Mouse (Mus musculus) fat pad, adult 2 months (tissue): ENCODE results near the gene Ccdc124.
"Not testable (repeated sequence)": the region's sequence is repeated elsewhere in the genome, so short reads cannot be mapped to it uniquely, and the experiment has no call there.

ENCODE experiments used
- DNase-seq: peaks from one replicate; pipeline ENCODE4 v3.0.0-alpha.2; 2011; ENCODE audit warnings: low read depth, low spot score; ENCODE audit errors: extremely low read depth

Ccdc124 gene

GRCm38 (mm10) chr8:70895571-70896259, 22.0 kb upstream of the Ccdc124 start:
- DNase-seq: not testable (repeated sequence)

DNA sequence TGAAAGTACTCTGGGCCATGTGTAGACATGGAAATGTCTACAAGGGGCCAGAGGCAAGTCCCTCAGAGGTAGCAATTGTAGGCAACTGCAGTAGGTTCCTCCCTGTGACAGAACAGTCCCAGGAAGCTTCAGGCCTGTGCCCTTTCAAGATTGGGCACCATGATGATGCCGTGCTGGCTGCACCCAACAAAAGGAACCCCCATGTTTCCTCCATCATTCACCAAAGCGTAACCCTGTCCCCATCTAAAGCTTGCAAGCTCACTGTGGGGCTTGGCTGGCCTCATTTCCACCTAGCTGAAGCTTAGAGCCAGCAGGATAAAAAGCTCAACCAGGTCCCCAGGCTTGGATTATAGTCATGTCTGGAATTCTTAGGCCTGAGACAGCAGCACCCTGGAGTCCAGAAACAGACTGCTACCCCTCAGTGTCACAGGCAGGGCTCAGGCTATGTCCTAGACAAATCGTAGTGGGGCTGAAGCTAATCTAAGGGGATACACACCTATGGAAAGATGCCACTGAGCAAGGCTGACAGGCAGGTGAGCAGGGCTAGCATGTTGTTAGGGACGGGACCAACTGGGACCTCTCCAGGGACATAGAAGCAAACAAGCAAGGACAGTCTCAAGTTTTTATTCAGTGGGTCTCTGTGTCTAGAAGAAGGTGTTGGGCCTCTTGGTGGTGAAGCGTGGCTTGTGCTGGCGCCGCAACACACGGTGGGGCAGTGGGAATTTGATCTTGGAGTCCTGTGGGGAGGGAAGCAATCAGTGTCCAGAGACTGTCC, 21.2 kb upstream of the Ccdc124 start:
- no peak for DNase-seq

DNA sequence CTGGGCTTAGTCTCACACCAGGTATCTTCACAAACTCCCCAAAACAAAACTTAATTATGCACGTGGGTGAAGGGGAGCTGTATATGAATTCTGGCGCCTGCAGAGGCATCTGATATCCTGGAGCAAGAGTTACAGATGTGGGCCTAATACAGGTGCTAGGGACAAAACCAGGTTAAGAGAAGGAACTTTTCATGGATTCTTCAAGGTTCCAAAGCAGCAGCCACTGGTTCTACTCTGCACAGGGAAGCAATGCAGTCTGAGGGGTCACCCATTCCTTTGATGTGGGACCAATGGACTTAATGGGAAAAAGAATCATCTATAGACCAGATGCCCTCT, 20.6 kb upstream of the Ccdc124 start:
- DNase-seq: no peak

- no peak for DNase-seq
Observed at GRCm38 (mm10) chr8:70893656-70894384, 20.1 kb upstream of the Ccdc124 start.

- no peak for DNase-seq
Observed at GRCm38 (mm10) chr8:70892896-70893655, 19.3 kb upstream of the Ccdc124 start.

DNA sequence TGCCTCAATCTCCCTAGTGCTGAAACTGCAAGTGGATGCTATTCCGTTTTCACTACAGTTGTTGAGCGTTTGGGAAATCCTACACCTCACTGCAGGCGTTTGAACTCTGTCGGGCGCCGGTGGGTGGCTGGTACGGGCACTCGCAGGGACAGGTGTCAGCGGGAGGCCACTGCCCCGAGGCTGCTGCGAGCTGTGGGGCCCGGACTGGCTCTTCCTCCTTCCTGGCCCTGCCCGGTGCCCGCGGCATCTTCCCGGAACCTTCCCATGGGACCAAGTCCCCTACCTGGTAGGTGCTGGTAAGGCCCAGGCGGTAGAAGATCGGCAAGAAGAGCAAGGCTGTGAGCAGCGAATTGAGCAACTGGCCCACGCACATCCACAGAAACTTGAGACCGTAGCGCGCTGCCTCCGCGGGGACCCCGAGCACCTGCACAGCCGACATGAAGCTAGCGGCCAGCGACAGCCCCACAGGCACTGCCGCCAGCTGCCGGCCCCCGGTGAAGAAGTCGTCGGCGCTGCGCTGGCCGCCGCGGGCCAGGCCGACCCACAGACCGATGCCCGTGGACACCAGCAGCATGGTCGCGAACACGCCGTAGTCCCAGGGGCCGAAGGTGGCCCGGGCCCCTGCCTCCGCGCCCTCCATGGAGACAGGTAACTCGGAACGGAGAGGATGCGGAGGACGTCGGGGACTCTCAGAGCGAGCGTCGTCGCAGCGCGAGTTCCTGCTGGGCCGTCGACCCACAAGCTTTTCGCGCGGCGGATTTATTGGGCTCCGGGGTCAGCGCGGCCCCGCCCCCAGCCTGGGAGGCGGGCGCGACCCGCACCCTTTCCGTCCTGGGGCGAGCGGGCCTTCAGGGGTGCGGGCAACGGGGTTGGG, 18.5 kb upstream of the Ccdc124 start, which contains the start of gene Slc5a5:
Gene Slc5a5, minus strand, starts transcription at position 736 of the 874 bp plus-strand sequence.
- no peak for DNase-seq

GRCm38 (mm10) chr8:70891356-70891755, 17.6 kb upstream of the Ccdc124 start:
- DNase-seq: peak; percentile 78

- no peak for DNase-seq
Observed at GRCm38 (mm10) chr8:70890656-70891055, 16.9 kb upstream of the Ccdc124 start.

- DNase-seq: no peak
Observed at GRCm38 (mm10) chr8:70887669-70888068, 13.9 kb upstream of the Ccdc124 start.

GRCm38 (mm10) chr8:70885612-70886011, 11.9 kb upstream of the Ccdc124 start:
- no peak for DNase-seq

DNA sequence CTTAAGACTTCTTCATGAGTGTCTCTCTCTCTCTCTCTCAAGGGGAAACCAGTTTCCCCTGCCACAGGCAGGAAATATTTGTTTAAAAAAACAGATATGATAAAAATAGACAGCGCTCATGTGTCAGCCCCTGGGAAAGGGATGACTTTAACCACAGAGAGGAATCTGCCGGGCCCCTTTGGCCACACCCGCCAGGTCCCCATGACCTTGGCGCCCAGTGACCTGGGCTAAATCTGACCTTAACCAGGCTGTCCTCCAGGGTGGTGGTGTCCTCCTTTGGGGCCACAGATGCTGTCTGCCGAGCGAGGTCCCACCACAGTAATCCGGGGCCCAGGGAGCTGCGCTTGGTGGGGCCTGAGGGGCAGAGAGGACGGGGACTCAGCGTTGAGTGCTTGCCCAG, 10.9 kb upstream of the Ccdc124 start:
- DNase-seq: no peak

DNA sequence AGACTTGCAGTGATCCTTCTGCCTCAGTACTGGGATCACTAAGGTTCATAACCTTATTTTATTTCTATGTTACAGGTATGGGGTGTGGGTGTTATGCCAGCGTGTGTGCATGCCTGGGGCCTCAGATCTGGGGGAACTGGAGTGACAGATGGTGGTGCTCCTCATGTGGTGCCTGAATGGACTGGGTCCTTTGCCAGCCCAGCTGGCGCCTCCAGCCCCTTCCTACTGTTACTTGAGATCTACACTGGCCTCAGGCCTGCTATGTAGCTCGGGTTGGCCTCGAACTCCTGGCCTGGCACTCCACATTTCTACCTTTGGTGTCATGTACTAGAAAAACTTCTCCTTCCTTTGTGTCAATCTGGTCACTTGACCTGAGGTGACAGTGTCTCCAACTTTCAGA, 10.5 kb upstream of the Ccdc124 start:
- no peak for DNase-seq

- no peak for DNase-seq
Observed at GRCm38 (mm10) chr8:70880546-70880945, 6.8 kb upstream of the Ccdc124 start.

DNA sequence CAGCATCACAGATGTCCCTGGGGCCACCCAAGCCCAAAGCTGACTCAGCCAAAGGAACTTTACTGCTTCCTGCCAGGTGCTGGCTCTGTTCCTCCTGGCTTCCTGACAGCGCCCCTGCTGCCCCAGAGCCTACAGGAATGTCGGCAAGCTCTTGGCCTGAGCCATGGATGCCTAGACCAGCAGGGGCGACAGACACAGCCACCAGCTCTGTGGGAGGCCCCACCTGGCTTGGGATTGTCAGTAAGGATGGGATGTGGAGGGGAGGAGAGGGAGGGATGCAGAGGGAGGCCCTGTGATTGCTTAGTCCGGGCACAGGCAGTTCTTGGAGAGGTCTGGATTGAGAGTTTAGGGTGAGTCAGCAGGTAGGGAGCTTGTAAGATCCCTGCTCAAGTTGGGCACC, 6.4 kb upstream of the Ccdc124 start:
- no peak for DNase-seq

- DNase-seq: no peak
Observed at GRCm38 (mm10) chr8:70879500-70879899, 5.8 kb upstream of the Ccdc124 start.

- DNase-seq: no peak
Observed at GRCm38 (mm10) chr8:70878178-70878577, 4.4 kb upstream of the Ccdc124 start.

- DNase-seq: no peak
Observed at GRCm38 (mm10) chr8:70876382-70876781, 2.6 kb upstream of the Ccdc124 start.

GRCm38 (mm10) chr8:70874441-70874840, 706 bp upstream of the Ccdc124 start:
- DNase-seq: no peak

DNA sequence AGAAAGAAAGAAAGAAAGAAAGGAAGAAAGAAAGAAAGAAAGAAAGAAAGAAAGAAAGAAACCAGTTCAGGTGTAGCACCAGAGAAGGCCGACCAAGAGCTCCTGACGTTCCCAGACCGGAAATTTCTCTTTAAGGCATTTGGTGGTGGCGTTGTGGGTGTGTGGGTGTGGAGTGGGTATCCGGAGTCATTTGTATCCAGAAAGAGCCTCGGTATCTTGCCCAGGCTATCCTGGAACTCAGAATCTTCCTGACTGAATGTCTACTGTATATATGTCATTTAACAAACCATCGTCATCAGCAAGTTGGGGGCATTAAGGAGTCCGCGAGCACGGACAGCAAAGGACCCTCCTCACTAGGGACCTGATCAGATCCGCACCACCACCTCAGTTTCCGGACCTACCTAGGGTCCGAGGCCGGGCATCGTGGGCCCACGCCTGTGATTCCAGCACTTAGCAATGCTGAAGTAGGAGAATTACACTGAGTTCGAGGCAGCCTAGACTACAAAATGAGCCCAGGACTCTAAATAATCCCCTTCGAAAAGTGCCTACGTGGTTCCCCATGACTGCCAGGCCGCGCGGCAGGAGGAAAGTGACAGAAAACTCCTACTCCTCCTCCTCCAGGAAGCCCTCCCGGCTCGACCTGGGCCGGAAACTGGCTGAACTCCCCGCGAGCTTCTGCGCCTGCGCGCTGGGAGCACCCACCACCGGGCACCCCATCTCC, 932 bp downstream of the Ccdc124 start:
- no peak for DNase-seq
